Mouse (Mus musculus): ENCODE results near the gene 1700028P14Rik.

The 1700028P14Rik gene

DNA sequence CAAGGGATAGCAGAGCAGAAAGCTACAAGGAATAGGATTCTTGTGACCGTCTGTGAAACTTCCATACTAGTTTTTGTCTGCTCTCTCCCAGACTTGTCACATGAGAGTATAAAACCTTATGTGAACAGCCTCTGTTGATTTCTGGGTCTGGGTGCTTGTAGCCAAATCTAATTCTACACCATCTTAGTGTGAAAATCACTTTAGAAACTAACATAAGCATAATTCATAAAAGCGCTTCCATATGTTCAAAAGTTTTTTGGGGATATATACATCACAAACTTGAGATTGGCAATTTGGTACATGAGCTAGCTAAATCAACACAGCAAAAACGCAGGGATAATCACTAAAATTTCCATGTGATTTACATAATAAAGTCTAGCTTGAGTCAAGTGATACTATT is 57.7 kb downstream of the 1700028P14Rik start:
- DNase-seq = no peak

DNA sequence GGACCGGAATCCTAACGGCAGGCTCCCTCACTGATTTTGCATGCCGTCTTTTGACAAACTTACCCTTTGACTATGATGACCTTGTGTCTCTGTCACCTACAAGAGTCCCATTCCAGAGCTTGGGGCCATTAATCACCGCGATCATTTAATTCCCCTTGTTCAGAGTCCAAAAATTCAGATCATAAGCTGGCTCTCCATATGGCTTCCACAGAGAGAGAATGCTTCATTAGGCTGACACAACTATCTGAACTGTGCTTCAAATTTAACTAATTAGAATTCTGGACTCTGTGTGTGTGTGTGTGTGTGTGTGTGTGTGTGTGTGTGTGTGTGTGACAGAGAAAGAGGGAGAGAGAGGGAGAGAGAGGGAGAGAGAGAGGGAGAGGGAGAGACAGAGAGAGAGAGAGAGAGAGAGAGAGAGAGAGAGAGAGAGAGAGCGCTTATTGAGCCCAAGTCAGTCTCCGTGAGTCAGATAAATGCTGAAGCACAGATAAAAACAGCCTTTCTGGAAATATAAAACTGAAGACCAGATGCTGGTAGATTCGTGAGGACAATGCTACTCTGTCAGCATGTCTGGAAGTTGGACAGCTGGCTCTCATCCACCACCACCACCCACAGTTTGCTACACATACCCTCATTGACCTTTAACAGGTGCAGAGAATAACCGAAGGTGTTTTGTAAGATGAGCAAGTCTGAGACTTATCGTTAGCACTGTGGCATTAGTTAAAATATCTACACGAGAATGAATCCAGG is 73.8 kb downstream of the 1700028P14Rik start:
- DNase-seq = no peak

DNA sequence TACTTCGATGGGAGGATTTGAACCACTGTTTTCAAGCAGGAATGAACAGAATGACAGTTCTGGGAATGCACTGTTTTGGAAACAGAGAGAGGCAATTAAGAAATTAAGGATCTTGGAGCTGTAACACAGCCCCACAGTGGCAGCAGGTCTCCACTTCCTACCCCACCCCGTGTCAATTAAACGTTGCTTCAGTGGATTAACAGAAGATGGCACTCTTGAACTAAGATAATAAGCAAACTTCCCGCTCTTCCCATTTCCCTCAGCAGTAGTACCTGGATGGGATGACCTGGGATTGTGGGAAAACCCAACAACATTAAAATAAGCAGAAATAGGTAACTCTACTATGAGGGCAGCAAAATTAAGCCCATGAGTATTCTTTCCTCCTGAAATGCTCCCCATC is 75.9 kb downstream of the 1700028P14Rik start:
- DNase-seq = no peak

DNA sequence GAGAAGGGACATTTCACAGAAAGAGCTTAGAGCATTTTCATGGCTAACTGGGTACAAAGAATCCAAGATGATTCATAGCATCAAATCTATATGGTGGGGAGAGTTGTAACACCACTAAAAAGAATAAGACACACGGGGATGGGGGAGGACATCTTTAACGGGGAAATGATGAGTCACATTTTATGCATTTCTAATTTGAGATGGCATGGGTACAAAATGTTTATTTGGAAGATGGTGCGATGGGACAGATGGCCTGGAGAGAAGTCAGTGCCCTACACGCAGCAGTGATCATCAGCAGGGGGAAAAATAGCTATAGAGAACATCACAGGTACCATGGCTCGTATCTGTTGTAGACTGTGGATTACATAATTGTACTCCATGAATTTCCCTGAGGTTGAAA is 88.9 kb downstream of the 1700028P14Rik start:
- DNase-seq = no peak

DNA sequence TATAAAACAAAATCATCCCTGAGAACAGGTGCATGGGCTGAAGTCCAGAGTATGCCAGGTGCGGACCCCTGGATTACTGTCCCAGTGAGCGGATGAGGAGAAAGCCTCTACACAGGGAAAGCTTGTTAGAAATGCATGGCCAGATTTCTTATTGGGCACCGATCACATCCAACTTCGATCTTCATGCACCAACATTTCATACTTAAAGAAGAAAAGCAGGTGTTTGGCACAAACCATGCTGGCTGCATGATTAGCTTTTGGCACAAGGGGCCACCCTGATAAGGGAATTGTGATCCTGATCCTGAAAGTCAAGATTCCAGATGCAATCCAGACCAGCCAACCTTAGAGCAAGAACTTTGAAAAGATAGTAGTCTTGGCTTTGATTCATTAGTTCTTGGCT is 90.0 kb downstream of the 1700028P14Rik start:
- no peak for DNase-seq

DNA sequence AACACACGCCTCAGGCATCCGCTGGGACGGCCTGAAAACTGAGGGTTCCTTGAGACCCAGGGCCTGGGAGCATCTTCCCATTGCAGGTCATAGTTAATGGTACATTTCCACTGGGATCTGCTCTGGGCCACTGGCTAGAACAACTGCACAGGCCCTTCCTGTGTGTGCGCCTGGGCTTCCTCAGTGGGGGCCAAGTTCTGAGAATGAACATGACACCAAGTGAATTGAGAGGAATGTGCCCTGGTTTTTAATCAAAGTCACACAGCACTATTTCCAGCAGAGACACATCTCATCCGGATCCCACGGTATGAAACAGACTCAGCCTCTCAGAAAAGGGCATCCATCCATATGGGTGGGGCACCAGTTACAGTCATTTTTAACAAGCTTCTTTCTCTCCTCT is 90.6 kb downstream of the 1700028P14Rik start:
- no peak for DNase-seq

DNA sequence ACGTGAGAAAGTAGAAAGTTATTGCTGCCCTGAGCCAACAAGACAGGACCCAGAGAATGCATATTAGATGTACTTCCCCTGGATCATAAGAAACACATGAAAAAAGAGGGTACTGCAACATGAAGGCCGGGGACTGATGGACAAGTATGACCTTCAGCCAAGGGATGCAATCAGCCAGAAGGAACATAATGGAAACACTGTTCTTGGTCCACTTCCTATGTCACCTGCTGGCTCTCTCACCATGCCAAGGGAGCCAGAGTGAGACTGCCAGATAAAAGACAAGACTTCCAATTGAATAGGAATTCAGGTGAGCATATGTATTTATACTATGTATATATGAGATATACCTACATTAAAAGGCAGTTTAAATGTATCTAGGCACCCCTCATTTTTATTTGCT is 99.2 kb downstream of the 1700028P14Rik start:
- DNase-seq = no peak

DNA sequence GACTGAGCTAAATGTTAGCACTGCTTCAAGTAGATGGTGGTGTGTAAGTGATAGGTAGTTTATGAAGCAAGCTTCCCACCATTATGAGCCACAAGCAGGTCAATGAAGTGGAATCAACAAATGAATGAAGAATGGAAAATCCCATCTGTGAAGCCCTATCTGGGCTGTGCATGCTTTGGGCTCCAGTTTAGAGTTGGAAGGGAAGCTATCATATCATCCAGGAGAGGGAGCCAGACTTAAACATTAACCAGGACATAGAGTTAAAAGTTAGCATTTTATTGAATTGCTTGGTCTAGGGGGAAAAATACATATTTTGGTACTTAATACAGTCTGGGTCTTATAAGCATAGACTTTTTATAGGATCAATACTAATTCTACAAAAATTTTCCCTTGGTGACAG is 107.0 kb downstream of the 1700028P14Rik start:
- no peak for DNase-seq

DNA sequence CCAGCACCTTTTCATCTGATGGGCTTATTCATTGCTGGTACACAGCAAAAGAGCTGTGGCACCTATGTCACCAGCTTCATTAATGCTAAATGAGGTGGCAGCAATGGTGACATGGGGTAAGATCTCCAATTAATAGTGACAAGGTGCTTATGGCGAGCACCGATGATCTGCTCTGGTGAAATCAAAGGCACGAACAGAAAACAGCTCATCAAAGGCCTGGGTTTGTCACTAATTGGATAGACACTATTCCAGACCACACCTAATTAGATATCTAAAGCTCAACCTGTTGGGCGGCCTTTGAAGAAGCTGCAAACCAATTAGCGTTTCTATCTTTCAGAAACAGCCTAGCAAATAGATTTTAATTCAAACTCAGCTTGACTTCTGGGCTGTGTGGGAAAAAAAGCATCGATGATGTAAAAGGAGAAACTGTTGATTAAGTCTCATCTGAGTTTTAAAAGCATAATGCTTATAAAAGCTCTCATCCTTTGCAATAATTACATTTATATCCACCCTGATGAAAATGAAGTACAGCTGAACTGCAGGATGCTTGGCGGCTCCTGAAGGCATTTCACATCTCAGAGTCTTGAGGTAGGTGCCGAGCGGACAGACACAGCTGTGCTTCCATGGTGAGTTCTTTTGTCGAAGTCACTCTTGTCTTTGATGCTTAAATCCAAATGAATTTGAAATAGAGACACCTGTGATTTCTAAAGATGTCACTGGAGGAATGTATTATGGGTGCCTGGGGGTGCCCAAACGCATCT is 109.2 kb downstream of the 1700028P14Rik start:
- DNase-seq = no peak

DNA sequence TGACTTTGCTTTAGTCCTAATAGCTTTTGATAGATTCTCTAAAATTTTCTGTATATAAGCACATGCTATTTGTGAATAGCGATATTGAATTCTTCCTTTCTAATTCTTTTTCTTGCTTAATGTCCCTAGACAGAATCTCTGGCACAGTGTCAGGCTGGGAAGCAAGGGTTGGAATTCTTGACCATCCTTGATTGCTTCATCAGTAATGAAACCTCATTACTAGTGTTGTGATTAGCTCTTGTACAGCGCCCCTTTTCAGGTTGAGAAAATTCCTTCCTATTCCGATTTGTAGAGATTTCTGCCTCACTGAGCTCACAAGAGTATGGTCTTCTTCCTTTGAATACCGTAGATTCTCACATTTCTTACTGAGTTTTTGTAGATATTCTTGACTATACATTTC is 109.9 kb downstream of the 1700028P14Rik start:
- DNase-seq = no peak

DNA sequence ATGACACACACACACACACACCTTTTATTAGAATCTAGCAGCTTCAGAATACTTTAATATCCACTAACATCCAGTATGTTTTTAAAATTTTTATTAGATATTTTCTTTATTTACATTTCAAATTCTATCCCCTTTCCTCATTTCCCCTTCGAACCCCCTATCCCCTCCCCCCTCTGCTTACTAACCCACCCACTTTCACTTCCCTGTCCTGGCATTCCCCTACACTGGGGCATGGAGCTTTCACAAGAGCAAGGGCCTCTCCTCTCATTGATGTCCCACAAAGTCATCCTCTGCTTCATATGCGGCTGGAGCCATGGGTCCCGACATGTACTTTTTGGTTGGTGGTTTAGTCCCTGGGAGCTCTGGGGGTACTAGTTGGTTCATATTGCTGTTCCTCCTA is 116.9 kb downstream of the 1700028P14Rik start:
- DNase-seq = no peak

DNA sequence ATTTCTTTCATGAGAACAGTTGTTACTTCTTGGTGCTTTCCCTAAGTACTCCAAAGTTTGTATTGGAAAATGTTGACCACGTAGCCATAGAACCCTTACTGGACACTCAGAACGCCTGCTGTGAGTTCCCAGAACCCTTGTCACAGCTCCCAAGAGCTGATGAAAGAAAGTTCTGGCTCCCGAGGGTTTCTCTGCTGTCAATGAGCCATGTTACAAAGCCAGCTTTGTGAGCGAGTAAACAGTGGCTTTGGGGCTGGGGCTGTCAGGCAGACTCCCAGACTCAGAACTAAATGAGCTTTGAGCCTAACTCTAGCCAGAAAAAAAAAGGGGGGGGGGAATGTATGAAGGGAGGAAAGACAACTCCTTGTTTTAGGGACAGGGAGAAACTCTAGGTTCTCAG is 120.7 kb downstream of the 1700028P14Rik start:
- DNase-seq = peak; percentile 16 to 51

DNA sequence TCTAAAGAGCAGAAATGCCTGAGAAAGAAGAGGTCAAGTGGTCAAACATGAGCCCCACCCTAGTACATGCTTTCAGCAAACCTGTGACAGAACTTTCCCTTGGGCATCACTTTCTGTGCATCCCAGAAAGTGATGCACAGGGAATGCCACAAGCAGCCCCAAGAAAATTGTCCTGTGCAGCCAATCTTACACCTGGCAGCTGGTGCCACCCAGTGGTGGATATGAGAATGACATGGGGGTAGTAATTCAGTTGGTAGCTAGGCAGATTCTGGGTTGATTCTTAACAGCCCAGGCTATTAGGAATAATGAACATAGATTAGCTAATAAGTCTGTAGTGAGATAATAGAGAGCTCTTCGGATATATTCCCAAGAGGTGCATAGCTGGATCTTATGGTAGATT is 128.9 kb downstream of the 1700028P14Rik start:
- DNase-seq = peak; percentile 51 to 75

DNA sequence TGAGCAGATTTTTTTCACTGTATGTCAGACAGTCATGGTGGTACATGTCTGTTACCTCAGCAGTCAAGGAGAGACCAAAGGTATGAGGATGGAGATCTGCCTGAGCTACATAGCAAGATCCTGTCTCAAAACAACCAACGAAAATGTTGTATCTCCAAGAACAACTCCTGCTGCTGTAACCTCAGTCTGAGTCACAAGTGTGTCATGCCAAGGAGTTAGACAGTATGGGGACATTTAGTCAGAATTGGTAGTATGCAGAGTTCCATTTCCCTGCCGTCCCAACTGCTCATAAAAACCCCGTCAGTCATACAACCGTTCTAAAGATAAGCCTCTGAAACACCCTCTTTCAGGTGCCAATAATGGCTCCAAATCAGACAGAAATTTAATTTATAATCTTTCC is 130.8 kb downstream of the 1700028P14Rik start:
- no peak for DNase-seq

DNA sequence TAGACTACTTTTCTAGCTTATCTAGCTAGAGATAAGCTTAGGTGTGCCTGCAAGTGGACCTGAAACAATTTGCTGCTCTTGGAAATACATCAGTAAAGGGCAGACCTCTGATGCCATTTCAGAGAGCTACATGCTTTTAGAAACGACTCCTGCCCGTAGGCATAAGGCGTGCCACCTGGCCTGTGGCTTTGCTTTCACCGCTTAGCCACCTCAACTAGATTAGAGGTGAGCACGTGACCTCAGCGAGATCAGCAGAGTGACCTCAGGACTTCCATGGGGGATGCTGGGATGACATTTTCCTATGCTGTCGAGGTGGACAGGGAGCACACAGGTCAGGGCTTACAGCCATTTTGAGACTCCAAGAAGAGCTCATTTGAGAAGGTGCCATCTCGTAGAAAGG is 131.5 kb downstream of the 1700028P14Rik start:
- no peak for DNase-seq

DNA sequence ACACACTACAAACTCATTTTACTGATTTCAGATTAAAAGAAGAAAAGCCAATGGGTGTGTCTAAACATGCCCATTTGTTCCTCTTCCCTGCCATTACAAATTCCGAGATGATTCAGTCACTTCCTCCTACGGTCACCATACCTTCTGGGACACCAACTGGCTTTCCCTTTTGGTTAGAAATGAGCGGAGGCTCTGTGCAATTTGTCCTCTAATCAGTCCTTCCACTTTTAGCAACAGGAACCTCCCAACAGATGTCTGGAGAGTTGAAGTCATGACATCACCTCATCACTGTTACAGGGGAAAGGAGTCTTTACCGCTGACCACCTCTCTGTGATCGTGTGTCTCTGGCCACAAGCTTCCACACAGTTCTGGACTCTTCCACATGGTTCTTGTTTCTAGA is 132.0 kb downstream of the 1700028P14Rik start:
- no peak for DNase-seq

DNA sequence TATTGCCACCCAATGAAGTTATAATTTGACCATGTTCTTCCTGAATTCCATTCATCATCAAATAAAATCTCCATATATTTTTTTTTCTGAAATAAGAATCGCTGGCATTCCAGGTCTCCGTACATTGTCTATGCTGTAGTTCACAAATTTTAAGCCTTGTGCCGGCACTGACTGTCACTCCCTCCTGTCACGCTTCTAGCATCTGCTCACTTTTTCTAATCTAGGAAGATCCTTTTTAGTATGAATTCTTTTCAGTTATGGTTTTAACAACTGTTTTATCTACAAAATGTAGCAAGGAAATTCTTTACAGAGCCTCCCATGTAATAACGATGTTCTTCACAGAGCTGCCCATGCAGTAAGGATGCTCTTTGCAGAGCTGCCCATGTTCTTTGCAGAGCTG is 134.1 kb downstream of the 1700028P14Rik start:
- DNase-seq = no peak

DNA sequence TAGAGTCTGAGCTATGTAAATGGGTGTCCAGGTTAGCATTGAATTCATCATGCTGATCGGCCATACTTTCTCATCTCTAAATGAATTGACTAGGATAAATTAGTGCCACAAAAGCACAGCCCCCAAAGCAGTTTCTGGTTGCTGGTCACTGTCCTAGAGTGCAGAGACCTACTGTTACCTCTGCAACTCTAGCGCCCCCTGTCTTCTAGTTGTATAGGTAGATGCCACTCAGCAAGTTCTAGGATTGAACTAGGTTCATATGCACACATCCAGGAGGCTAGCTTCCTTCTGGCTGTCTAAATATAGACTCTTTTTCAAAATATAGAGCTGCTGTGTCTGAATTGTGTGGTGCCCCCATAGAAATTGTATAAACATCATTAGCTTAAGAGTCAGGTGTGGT is 141.3 kb downstream of the 1700028P14Rik start:
- DNase-seq = peak in 1 of 2 experiments; percentile 15
